Mouse (Mus musculus) adrenal gland, postnatal 10 days (tissue): ENCODE data around the gene Hmcn2. TPM values are rescaled to one million over a fixed set of nuclear protein-coding genes. Genes with fewer than 3 reads are reported as not detected.

Experiments
- DNase-seq: peaks from one replicate; pipeline ENCODE4 v3.0.0; 2021; ENCODE audit warnings: mixed read lengths
- total RNA-seq, 2 experiments: library from RNA; stranded (reverse); gene quantifications; 2 replicates each; pipeline ENCODE4 v1.2.3; 2021

The Hmcn2 gene
- total RNA-seq, 2 experiments from 2014 or later: 6.4 to 9.4 TPM

- DNase-seq: no peak
Measured at GRCm38 (mm10) chr2:31477234-31478161, 163.3 kb downstream of the Hmcn2 start.

- DNase-seq: peak; percentile 90
Measured at GRCm38 (mm10) chr2:31482914-31483575, 168.8 kb downstream of the Hmcn2 start.

- peak; percentile 91 for DNase-seq
Measured at GRCm38 (mm10) chr2:31484187-31484586, 170.0 kb downstream of the Hmcn2 start.

- DNase-seq: no peak
Measured at GRCm38 (mm10) chr2:31489166-31489565, 175.0 kb downstream of the Hmcn2 start.

GRCm38 (mm10) chr2:31490556-31490955, 176.3 kb downstream of the Hmcn2 start:
- no peak for DNase-seq

- DNase-seq: no peak
Measured at GRCm38 (mm10) chr2:31492308-31492707, 178.1 kb downstream of the Hmcn2 start.

- no peak for DNase-seq
Measured at GRCm38 (mm10) chr2:31493243-31493642, 179.0 kb downstream of the Hmcn2 start.

GRCm38 (mm10) chr2:31494315-31494714, 180.1 kb downstream of the Hmcn2 start:
- DNase-seq: no peak

GRCm38 (mm10) chr2:31495046-31495476, 180.8 kb downstream of the Hmcn2 start:
- DNase-seq: no peak

GRCm38 (mm10) chr2:31496141-31496540, 181.9 kb downstream of the Hmcn2 start:
- DNase-seq: no peak

GRCm38 (mm10) chr2:31497113-31497512, 182.9 kb downstream of the Hmcn2 start:
- no peak for DNase-seq

- no peak for DNase-seq
Measured at GRCm38 (mm10) chr2:31497635-31498034, 183.4 kb downstream of the Hmcn2 start.

GRCm38 (mm10) chr2:31499327-31500291, 185.4 kb downstream of the Hmcn2 start:
- DNase-seq: no peak

GRCm38 (mm10) chr2:31500292-31501204, 186.3 kb downstream of the Hmcn2 start:
- no peak for DNase-seq

GRCm38 (mm10) chr2:31501448-31502130, 187.4 kb downstream of the Hmcn2 start:
- DNase-seq: peak; percentile 46

GRCm38 (mm10) chr2:31502616-31503522, 188.7 kb downstream of the Hmcn2 start:
- no peak for DNase-seq

GRCm38 (mm10) chr2:31505472-31505871, 191.3 kb downstream of the Hmcn2 start:
- no peak for DNase-seq

- DNase-seq: no peak
Measured at GRCm38 (mm10) chr2:31508851-31509250, 194.6 kb downstream of the Hmcn2 start.
